Mouse (Mus musculus) stomach, postnatal 0 days (tissue): Measurements from ENCODE around the gene Kalrn.

Source experiments
- CTCF ChIP-seq: IDR thresholded peaks from 2 replicates; pipeline ENCODE4 v1.5.1; 2016; ENCODE audit warnings: antibody characterized with exemption, low read depth, mild to moderate bottlenecking, moderate library complexity
- EP300 ChIP-seq: optimal IDR thresholded peaks from 2 replicates; pipeline ENCODE3; 2016; ENCODE audit warnings: antibody characterized with exemption

DNA sequence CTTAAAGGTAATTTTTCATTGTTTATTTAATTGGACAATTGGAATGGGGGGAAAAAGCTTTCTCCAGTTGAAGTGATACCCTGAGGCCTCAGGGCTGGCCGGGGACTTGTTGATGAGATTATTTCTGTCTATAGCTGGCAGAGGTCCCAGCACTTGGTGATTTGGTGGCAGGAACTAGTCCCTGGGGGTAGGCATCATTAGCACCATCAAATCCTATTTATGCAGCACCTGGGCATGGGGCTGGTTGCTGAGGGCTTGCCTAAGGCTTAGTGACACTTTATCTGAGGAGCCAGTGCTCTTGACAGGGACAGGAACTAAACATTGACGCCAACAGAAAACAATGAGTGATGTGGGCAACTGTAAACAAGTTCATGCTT lies 318.7 kb downstream of the Kalrn start:
- TF ChIP-seq CTCF, result no peak
- no peak for TF ChIP-seq EP300
